Mouse (Mus musculus): Measurements from ENCODE around the gene Nek2.

- TF ChIP-seq CTCF (IDR thresholded peaks at IDR 0.05; ENCODE audit: low read depth) = no peak
- no peak for TF ChIP-seq EP300 (optimal IDR thresholded peaks at IDR 0.05)
Observed at GRCm38 (mm10) chr1:191808688-191809223, 12.5 kb upstream of the Nek2 start.
